Comparison of ENCODE assay signal across 9 mouse cellular contexts in the genomic region with DNA sequence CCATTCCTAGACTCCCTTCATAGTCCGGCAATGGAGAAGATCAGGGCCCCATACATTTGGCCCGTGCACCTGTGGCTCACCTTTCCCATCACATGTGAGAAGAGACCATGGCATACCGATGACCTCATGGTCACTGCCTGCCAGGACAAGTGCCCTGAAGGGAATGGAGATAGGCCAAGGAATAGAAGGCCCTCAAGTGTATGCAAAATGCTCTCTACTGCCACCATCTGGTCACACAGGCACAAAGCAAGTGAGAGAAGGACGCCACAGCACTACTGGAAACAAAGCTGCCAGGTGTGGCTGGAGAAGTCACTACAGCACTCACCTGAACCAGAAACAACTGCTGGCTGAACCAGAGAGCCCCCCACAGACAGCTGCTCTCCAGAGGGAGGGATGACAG. TPM values are rescaled to one million over a fixed set of nuclear protein-coding genes. Genes with fewer than 3 reads are reported as not detected.
A peak's percentile ranks its signal among the peaks of the same experiment; 100 is the strongest.
DNase-seq lines count a peak whose midpoint lies in the region; ATAC-seq and TF ChIP-seq lines count a peak whose summit lies in the region.
"Had no signal": no experiment of that assay in that cellular context is flagged by ENCODE, and none has a peak within 500 bp of the region (broad histone marks: within the 10 kb centered on the region; RNA-seq: fewer than 3 reads in every experiment).

No protein-coding gene starts in this region.

- no peak overlapping the region for H3K4me2 ChIP-seq in kidney, embryonic 14.5 days (replicated peaks; ENCODE audit: low read depth, low read length)
- peak overlapping the region; percentile 42; the same call in 1 of the 2 replicates for H3K4me2 ChIP-seq in liver, embryonic 15.5 days
- H3K4me2 ChIP-seq: limb, embryonic 13.5 days had no signal

- no peaks in the 10 kb centered on the region for H3K27me3 ChIP-seq in kidney, adult 2 months (replicated peaks; ENCODE audit: control insufficient read depth, insufficient read depth, low read length)
- H3K27me3 ChIP-seq in kidney, embryonic 14.5 days (ENCODE audit: control insufficient read depth, insufficient read depth, low read length) = no peaks in the 10 kb centered on the region
- no peaks in the 10 kb centered on the region for H3K27me3 ChIP-seq in ES-Bruce4 (ENCODE audit: control insufficient read depth, insufficient read depth, low read length, poor library complexity, severe bottlenecking)
- H3K27me3 ChIP-seq in liver, embryonic 15.5 days = no peaks in the 10 kb centered on the region
- H3K27me3 ChIP-seq: limb, embryonic 13.5 days had no signal

- H3K9ac ChIP-seq in kidney, embryonic 14.5 days (ENCODE audit: low read depth, low read length) = no peak overlapping the region
- H3K9ac ChIP-seq in ES-Bruce4 (ENCODE audit: low read depth, poor library complexity, severe bottlenecking) = no peak overlapping the region
- 0 out of 2 replicates have a peak overlapping the region, but pooled peaks have one; percentile 2 for H3K9ac ChIP-seq in liver, embryonic 15.5 days
- H3K9ac ChIP-seq: limb, embryonic 13.5 days had no signal

- no peak for TF ChIP-seq POLR2A in kidney, adult 2 months (IDR thresholded peaks at IDR 0.05; ENCODE audit: low read depth, low read length)
- no peak for TF ChIP-seq POLR2A in ES-Bruce4 (IDR thresholded peaks at IDR 0.05; ENCODE audit: insufficient read depth, low read length)

- H3K27ac ChIP-seq in kidney, adult 2 months (ENCODE audit: insufficient read depth, low read depth, low read length) = no peak overlapping the region
- H3K27ac ChIP-seq in kidney, embryonic 14.5 days (ENCODE audit: low read depth, low read length) = no peak overlapping the region
- H3K27ac ChIP-seq in ES-Bruce4 (ENCODE audit: insufficient read depth, low read length) = no peak overlapping the region
- H3K27ac ChIP-seq in liver, embryonic 15.5 days (replicated peaks) = peak overlapping the region; percentile 68
- H3K27ac ChIP-seq: limb, embryonic 13.5 days had no signal

- TF ChIP-seq EP300 in ES-Bruce4 (IDR thresholded peaks at IDR 0.05; ENCODE audit: insufficient read depth, low read depth, low read length) = no peak

- WGBS in kidney, adult 2 months = 48% methylated on average over 4 of the region's 4 CpGs
- WGBS in kidney, embryonic 14.5 days = 61% methylated on average over 4 of the region's 4 CpGs
- 46% methylated on average over 4 of the region's 4 CpGs for WGBS in liver, embryonic 15.5 days (ENCODE audit: insufficient replicate concordance)

- intact Hi-C loops in heart, postnatal 36 days (cut with DNase I) = no loop called here

- no peak overlapping the region for H3K4me3 ChIP-seq in kidney, adult 2 months (ENCODE audit: insufficient read depth, low read depth, low read length)
- no peak overlapping the region for H3K4me3 ChIP-seq in kidney, embryonic 14.5 days (ENCODE audit: low read length)
- H3K4me3 ChIP-seq in ES-Bruce4 (ENCODE audit: low read depth, low read length) = no peak overlapping the region
- no peak overlapping the region for H3K4me3 ChIP-seq in liver, embryonic 15.5 days (replicated peaks)
- H3K4me3 ChIP-seq: limb, embryonic 13.5 days had no signal

- no peaks in the 10 kb centered on the region for H3K9me3 ChIP-seq in kidney, embryonic 14.5 days (ENCODE audit: control insufficient read depth, low read length)
- no peaks in the 10 kb centered on the region for H3K9me3 ChIP-seq in ES-Bruce4 (replicated peaks; ENCODE audit: control insufficient read depth, insufficient read depth, low read length, poor library complexity, severe bottlenecking)
- no peaks in the 10 kb centered on the region for H3K9me3 ChIP-seq in liver, embryonic 15.5 days (replicated peaks)
- H3K9me3 ChIP-seq: limb, embryonic 13.5 days had no signal

- TF ChIP-seq CTCF in kidney, adult 2 months (conservative IDR thresholded peaks at IDR 0.05; ENCODE audit: insufficient read depth, insufficient read length, low read depth, low read length) = peak; percentile 89
- TF ChIP-seq CTCF in ES-Bruce4 (IDR thresholded peaks at IDR 0.05; ENCODE audit: low read depth, low read length) = peak; percentile 81

- ATAC-seq in kidney, embryonic 14.5 days (ENCODE audit: low FRiP score, low TSS enrichment) = no peak
- no peak for ATAC-seq in liver, embryonic 15.5 days (ENCODE audit: insufficient read depth)

- H3K36me3 ChIP-seq in kidney, adult 2 months (ENCODE audit: control insufficient read depth, insufficient read depth, low read length) = no peaks in the 10 kb centered on the region; the same call in none of the 2 replicates
- H3K36me3 ChIP-seq in kidney, embryonic 14.5 days (ENCODE audit: control insufficient read depth, insufficient read depth, low read length) = peaks cover 87% of the 10 kb centered on the region
- H3K36me3 ChIP-seq in ES-Bruce4 (ENCODE audit: control insufficient read depth, insufficient read depth, low read length, poor library complexity, severe bottlenecking) = peaks cover 8% of the 10 kb centered on the region
- peaks cover 96% of the 10 kb centered on the region for H3K36me3 ChIP-seq in liver, embryonic 15.5 days (replicated peaks)

- peak; percentile 71 for DNase-seq in kidney, adult 2 months
- DNase-seq in cerebellum, postnatal 10 days = peak; percentile 78 to 86
- DNase-seq in heart, postnatal 36 days = peak; percentile 39 to 51
- DNase-seq in retina, postnatal 7 days (ENCODE audit: low read depth, low spot score) = peak; percentile 65
- DNase-seq in layer of hippocampus, adult 18-20 months (ENCODE audit: low spot score in 2 of 2) = no peak

- H3K4me1 ChIP-seq in kidney, adult 2 months (ENCODE audit: control insufficient read depth, insufficient read depth, low read length) = peaks cover 19% of the 10 kb centered on the region
- H3K4me1 ChIP-seq in kidney, embryonic 14.5 days (ENCODE audit: control insufficient read depth, insufficient read depth, low read length) = no peaks in the 10 kb centered on the region
- no peaks in the 10 kb centered on the region for H3K4me1 ChIP-seq in ES-Bruce4 (ENCODE audit: control insufficient read depth, insufficient read depth, low read length)
- peaks cover 76% of the 10 kb centered on the region for H3K4me1 ChIP-seq in liver, embryonic 15.5 days (replicated peaks)

RNA-seq across cellular contexts. Expression of a gene that starts 8.4 kb away (rescaled TPM):
- polyA plus RNA-seq in kidney, adult 2 months (2012; rRNA removed) = 60.3 and 64.9 TPM in 2 replicates
- polyA plus RNA-seq in kidney, embryonic 14.5 days (2014; fragmentation: Nextera tagmentation; extraction: Ambion mirVana) = 64.4 and 79.8 TPM in 2 replicates
- 27.7 and 34.6 TPM in 2 replicates for polyA plus RNA-seq in ES-Bruce4 (2011; ENCODE audit: insufficient read depth, insufficient read length, low read depth, missing spikeins)
- 10 to 100 TPM; 17.2 to 18.1 TPM for total RNA-seq in heart, postnatal 36 days (2021)
- 97.2 and 98.6 TPM in 2 replicates for polyA plus RNA-seq in liver, embryonic 15.5 days (2015; fragmentation: Nextera tagmentation; extraction: Ambion mirVana)
- 10 to 100 TPM; 36.6 to 42.8 TPM for total RNA-seq in layer of hippocampus, adult 18-20 months (2021)

RNA-seq across cellular contexts. Expression of a gene that starts 9.4 kb away (rescaled TPM):
- 34.7 and 41.8 TPM in 2 replicates for polyA plus RNA-seq in kidney, adult 2 months (2012; rRNA removed)
- 10.3 and 13.2 TPM in 2 replicates for polyA plus RNA-seq in kidney, embryonic 14.5 days (2014; fragmentation: Nextera tagmentation; extraction: Ambion mirVana)
- 35.0 TPM in 2 replicates for polyA plus RNA-seq in ES-Bruce4 (2011; ENCODE audit: insufficient read depth, insufficient read length, low read depth, missing spikeins)
- 1 to 10 TPM; 4.3 to 5.5 TPM for total RNA-seq in heart, postnatal 36 days (2021)
- 0.77 and 0.88 TPM in 2 replicates for polyA plus RNA-seq in liver, embryonic 15.5 days (2015; fragmentation: Nextera tagmentation; extraction: Ambion mirVana)
- total RNA-seq in layer of hippocampus, adult 18-20 months (2021) = 10 to 100 TPM; 54.5 to 67.0 TPM

RNA-seq across cellular contexts. Expression of a gene that starts 18.4 kb away (rescaled TPM):
- polyA plus RNA-seq in kidney, adult 2 months (2012; rRNA removed) = 0.03 and 0.26 TPM in 2 replicates
- polyA plus RNA-seq in kidney, embryonic 14.5 days (2014; fragmentation: Nextera tagmentation; extraction: Ambion mirVana) = 0.27 and 0.95 TPM in 2 replicates
- polyA plus RNA-seq in ES-Bruce4 (2011; ENCODE audit: insufficient read depth, insufficient read length, low read depth, missing spikeins) = 0.67 TPM in 1 of 2 replicates, not detected in the other
- total RNA-seq in heart, postnatal 36 days (2021) = not detected
- polyA plus RNA-seq in liver, embryonic 15.5 days (2015; fragmentation: Nextera tagmentation; extraction: Ambion mirVana) = not detected in 2 replicates
- under 1 TPM in 1 of 2 experiments, not detected in 1; 0.35 TPM for total RNA-seq in layer of hippocampus, adult 18-20 months (2021)

RNA-seq across cellular contexts. Expression of a gene that starts 59.5 kb away (rescaled TPM):
- 14.9 and 18.0 TPM in 2 replicates for polyA plus RNA-seq in kidney, adult 2 months (2012; rRNA removed)
- 412 and 476 TPM in 2 replicates for polyA plus RNA-seq in kidney, embryonic 14.5 days (2014; fragmentation: Nextera tagmentation; extraction: Ambion mirVana)
- 4.5 and 5.2 TPM in 2 replicates for polyA plus RNA-seq in ES-Bruce4 (2011; ENCODE audit: insufficient read depth, insufficient read length, low read depth, missing spikeins)
- total RNA-seq in heart, postnatal 36 days (2021) = 1 to 10 TPM; 4.0 to 4.3 TPM
- 17.5 and 21.1 TPM in 2 replicates for polyA plus RNA-seq in liver, embryonic 15.5 days (2015; fragmentation: Nextera tagmentation; extraction: Ambion mirVana)
- 1 to 10 TPM; 3.4 to 4.5 TPM for total RNA-seq in layer of hippocampus, adult 18-20 months (2021)

Comparison
In these comparisons a context has a peak if more than half of its experiments do, and no peak if none do; other contexts are left out.
1. DNase-seq: peak in kidney, adult 2 months (single experiment), cerebellum, postnatal 10 days (2 of 2), heart, postnatal 36 days (2 of 2) and retina, postnatal 7 days (single experiment); none in layer of hippocampus, adult 18-20 months (0 of 2).